Mouse (Mus musculus) MEL (cell line): ENCODE results near the gene Gm28047.

Experiments
- CHD2 ChIP-seq: IDR thresholded peaks from 2 replicates; pipeline ENCODE4 v1.6.1; 2011; ENCODE audit warnings: low read length, improper control_type of control experiment
- CTCF ChIP-seq, 3 experiments: IDR thresholded peaks in 2 of 3; conservative IDR thresholded peaks in 1 of 3; 2 replicates each; pipeline ENCODE4 v1.5.1; 2011 to 2012; ENCODE audit warnings: low read length in 3 of 3, low read depth in 2 of 3, mild to moderate bottlenecking in 2 of 3, improper control_type of control experiment in 1 of 3, inconsistent platforms in 1 of 3, mixed read lengths in 1 of 3, moderate library complexity in 1 of 3; ENCODE audit not compliant: control insufficient read depth in 1 of 3, insufficient read depth in 1 of 3, poor library complexity in 1 of 3, severe bottlenecking in 1 of 3
- GABPA ChIP-seq: IDR thresholded peaks from 2 replicates; pipeline ENCODE4 v1.6.1; 2012; ENCODE audit warnings: low read depth, mild to moderate bottlenecking, inconsistent platforms, low read length, improper control_type of control experiment, moderate library complexity

GRCm38 (mm10) chr15:102502254-102502840, 122.5 kb downstream of the Gm28047 start:
- TF ChIP-seq CHD2 (no peak), GABPA (no peak), CTCF (IDR thresholded peaks at IDR 0.05 in 2 of 3, conservative IDR thresholded peaks at IDR 0.05 in 1 of 3; ENCODE audit: control insufficient read depth in 1 of 3, insufficient read depth in 1 of 3, low read depth in 2 of 3, low read length in 3 of 3, poor library complexity in 1 of 3, severe bottlenecking in 1 of 3) (no peak)
